Mouse (Mus musculus): Measurements from ENCODE around the gene Heyl. TPM values are rescaled to one million over a fixed set of nuclear protein-coding genes. Genes with fewer than 3 reads are reported as not detected.
A peak's percentile ranks its signal among the peaks of the same experiment; 100 is the strongest.

Gene Heyl
- polyA plus RNA-seq, 1 experiment from 2014 or later, result 31.6 TPM

DNA sequence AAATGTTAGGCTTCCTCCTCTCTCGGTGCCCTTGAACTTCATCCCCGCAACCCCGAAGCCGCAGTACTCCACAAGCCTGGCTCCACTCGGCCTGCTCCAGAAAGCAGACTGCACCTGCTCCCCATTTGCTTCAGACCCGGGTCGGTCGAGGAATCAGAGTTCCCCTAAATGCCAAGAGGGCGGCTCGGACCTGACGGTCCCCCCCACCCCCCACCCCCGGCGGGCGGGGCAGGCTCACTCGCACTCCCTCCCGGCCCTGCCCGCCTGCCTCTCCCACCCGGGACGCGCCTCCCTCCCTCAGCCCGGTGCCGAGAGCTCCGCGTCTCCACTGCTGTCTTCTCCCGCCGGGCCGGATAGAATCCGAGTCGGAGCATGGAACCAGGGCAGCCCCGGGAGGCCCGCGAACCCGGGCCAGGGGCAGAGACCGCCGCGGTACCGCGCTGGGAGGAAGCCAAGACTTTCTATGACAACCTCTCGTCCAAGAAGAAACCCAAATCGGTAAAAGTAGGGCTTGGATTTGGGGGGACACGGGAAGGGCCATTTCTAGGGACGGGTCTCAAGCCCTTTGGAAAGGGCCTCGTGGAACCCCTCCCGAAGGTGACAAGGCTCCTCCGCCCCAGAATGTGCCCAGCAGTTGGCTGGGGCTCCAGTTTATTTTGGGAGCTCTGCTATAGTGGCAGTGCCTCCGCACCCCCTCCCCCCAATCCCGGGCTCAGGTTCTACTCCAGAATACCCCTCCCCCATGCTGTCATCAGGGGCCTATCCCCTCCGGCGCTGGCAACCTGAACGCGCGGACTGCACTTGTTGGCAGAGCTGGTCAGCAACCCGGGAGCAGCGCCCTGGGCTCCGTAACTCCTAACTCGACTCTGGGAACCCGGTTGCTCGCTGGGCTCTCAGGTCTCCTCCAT is 31.9 kb upstream of the Heyl start, which contains the start of gene Nt5c1a:
Nt5c1a (plus strand) TSS at position 319 of the 908 bp plus-strand sequence.
- peak; percentile 44; the same call in 1 of the 2 replicates for ATAC-seq (replicated peaks; ENCODE audit: low FRiP score, low read depth)
- TF ChIP-seq CTCF (IDR thresholded peaks at IDR 0.05; ENCODE audit: low read depth), result no peak
- peak within 1 kb of the TSS; percentile 33 for H3K4me3 ChIP-seq (replicated peaks; ENCODE audit: low read depth, low read length)
- H3K9ac ChIP-seq (ENCODE audit: low read depth, low read length), result peak within 1 kb of the TSS; percentile 49
- no peak for DNase-seq (ENCODE audit: low spot score)
- no peaks in the 10 kb centered on the region for H3K9me3 ChIP-seq (replicated peaks; ENCODE audit: low read length)
- H3K4me2 ChIP-seq (ENCODE audit: low read length), result peak within 1 kb of the TSS; percentile 69
- H3K4me1 ChIP-seq (replicated peaks; ENCODE audit: insufficient read depth, low read length), result peaks cover 12% of the 10 kb centered on the region; the same call in 1 of the 2 replicates
- H3K27me3 ChIP-seq (ENCODE audit: insufficient read depth, low read length), result 0 out of 2 replicates have a peak, but pooled peaks cover 7% of the 10 kb centered on the region
- 1% methylated on average over 58 of the region's 58 CpGs for WGBS
- H3K27ac ChIP-seq, result no peak within 1 kb of the TSS
- H3K36me3 ChIP-seq (ENCODE audit: insufficient read depth, low read length), result no peaks in the 10 kb centered on the region

DNA sequence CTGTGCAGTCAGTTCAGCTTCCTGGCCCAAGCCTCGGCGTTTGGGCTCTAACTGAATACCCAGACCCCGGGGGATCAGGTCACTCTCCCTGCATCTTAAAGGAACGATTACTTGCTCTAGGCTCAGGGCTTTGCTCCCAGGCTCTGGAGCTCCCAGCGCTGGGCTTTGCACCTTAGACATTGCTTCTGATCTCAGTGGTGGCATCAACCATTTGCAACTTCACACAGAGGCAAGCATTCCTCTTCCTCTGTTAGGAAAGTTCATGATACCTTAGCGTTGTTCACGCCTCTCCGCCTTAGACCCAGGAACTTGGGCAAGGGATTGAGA is 31.3 kb upstream of the Heyl start:
- no peak for DNase-seq (ENCODE audit: low spot score)
- 0 out of 2 replicates have a peak overlapping the region, but pooled peaks have one; percentile 49 for H3K9ac ChIP-seq (ENCODE audit: low read depth, low read length)
- ATAC-seq (replicated peaks; ENCODE audit: low FRiP score, low read depth), result no peak
- no peak for TF ChIP-seq CTCF (IDR thresholded peaks at IDR 0.05; ENCODE audit: low read depth)
- 0 out of 2 replicates have a peak, but pooled peaks cover 7% of the 10 kb centered on the region for H3K27me3 ChIP-seq (ENCODE audit: insufficient read depth, low read length)
- H3K4me3 ChIP-seq (replicated peaks; ENCODE audit: low read depth, low read length), result peak overlapping the region; percentile 33; the same call in 1 of the 2 replicates
- H3K27ac ChIP-seq, result no peak overlapping the region
- H3K36me3 ChIP-seq (ENCODE audit: insufficient read depth, low read length), result no peaks in the 10 kb centered on the region
- H3K9me3 ChIP-seq (replicated peaks; ENCODE audit: low read length), result no peaks in the 10 kb centered on the region
- H3K4me2 ChIP-seq (ENCODE audit: low read length), result peak overlapping the region; percentile 69
- H3K4me1 ChIP-seq (replicated peaks; ENCODE audit: insufficient read depth, low read length), result peaks cover 12% of the 10 kb centered on the region; the same call in 1 of the 2 replicates
- 17% methylated on average over 8 of the region's 8 CpGs for WGBS

DNA sequence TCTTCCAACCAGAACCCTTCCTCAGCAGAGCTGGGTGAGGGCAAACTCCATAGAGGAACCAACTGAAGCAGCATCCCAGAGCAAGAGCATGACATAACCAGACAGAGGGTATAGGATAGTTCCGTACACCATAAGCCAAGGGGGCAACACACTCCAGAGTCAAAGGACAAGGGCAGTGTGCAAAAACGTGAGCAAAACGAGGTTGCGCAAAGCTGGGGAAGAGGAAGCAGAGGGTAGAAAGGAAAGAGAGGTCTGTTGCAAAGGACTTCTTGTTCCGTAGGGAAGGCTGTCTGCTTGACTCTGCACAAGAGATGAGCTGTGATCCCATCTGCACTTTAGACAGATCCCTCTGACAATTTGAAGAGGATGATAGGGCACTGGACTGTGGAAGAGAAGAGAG is 26.0 kb upstream of the Heyl start:
- Histone ChIP-seq H3K9me3 (replicated peaks; ENCODE audit: low read length) (no peaks in the 10 kb centered on the region), H3K27ac (no peak overlapping the region), H3K4me1 (replicated peaks; ENCODE audit: insufficient read depth, low read length) (no peaks in the 10 kb centered on the region), H3K4me2 (ENCODE audit: low read length) (no peak overlapping the region), H3K9ac (ENCODE audit: low read depth, low read length) (no peak overlapping the region), H3K4me3 (replicated peaks; ENCODE audit: low read depth, low read length) (no peak overlapping the region), H3K36me3 (ENCODE audit: insufficient read depth, low read length) (no peaks in the 10 kb centered on the region), H3K27me3 (ENCODE audit: insufficient read depth, low read length) (no peaks in the 10 kb centered on the region)
- DNase-seq (ENCODE audit: low spot score) (no peak), ATAC-seq (replicated peaks; ENCODE audit: low FRiP score, low read depth) (no peak)
- 80% methylated on average over 5 of the region's 5 CpGs for WGBS
- TF ChIP-seq CTCF (IDR thresholded peaks at IDR 0.05; ENCODE audit: low read depth), result no peak

DNA sequence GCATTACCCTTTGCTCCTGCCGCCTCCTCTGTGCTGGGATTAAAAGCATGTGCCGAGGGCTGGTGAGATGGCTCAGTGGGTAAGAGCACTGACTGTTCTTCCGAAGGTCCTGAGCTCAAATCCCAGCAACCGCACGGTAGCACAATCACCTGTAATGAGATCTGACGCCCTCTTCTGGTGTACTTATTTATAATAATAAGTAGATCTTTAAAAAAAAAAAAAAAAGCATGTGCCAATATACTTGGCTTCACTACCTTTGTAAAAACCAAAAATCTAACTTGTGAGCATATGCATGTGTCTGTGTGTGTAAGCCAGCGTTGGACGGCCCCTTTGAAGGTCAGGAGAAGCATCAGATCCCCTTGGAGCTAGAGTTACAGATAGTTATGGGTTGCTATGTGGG is 22.4 kb upstream of the Heyl start:
- DNase-seq (ENCODE audit: low spot score) (no peak), ATAC-seq (replicated peaks; ENCODE audit: low FRiP score, low read depth) (no peak)
- Histone ChIP-seq H3K4me3 (replicated peaks; ENCODE audit: low read depth, low read length) (no peak overlapping the region), H3K9ac (ENCODE audit: low read depth, low read length) (no peak overlapping the region), H3K4me1 (replicated peaks; ENCODE audit: insufficient read depth, low read length) (no peaks in the 10 kb centered on the region), H3K9me3 (replicated peaks; ENCODE audit: low read length) (no peaks in the 10 kb centered on the region), H3K36me3 (ENCODE audit: insufficient read depth, low read length) (no peaks in the 10 kb centered on the region), H3K27me3 (ENCODE audit: insufficient read depth, low read length) (no peaks in the 10 kb centered on the region), H3K27ac (no peak overlapping the region), H3K4me2 (ENCODE audit: low read length) (no peak overlapping the region)
- 64% methylated on average over 8 of the region's 8 CpGs for WGBS
- no peak for TF ChIP-seq CTCF (IDR thresholded peaks at IDR 0.05; ENCODE audit: low read depth)

DNA sequence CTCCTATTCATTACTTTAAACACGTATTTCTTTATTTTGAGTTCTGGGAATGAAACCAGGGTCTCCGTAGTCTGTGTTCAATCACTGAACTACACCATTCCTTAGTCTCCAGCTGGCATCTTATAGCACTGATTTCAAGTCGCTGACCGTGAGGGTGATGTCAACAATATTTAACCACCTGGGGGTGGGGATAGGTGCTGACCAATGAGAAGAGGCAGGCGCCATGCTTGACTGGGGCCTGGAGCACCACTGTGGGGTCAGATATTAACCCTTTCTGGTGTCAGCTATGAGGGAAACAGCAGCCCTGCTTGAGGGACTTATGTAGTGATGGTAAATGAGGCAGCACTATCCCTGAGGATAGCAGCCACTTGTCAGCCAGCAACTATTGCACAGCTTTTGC is 21.9 kb upstream of the Heyl start:
- WGBS, result 40% methylated on average over 5 of the region's 5 CpGs
- DNase-seq (ENCODE audit: low spot score), result no peak
- Histone ChIP-seq H3K9me3 (replicated peaks; ENCODE audit: low read length) (no peaks in the 10 kb centered on the region), H3K4me1 (replicated peaks; ENCODE audit: insufficient read depth, low read length) (no peaks in the 10 kb centered on the region), H3K36me3 (ENCODE audit: insufficient read depth, low read length) (no peaks in the 10 kb centered on the region), H3K9ac (ENCODE audit: low read depth, low read length) (no peak overlapping the region), H3K27me3 (ENCODE audit: insufficient read depth, low read length) (no peaks in the 10 kb centered on the region), H3K27ac (no peak overlapping the region), H3K4me2 (ENCODE audit: low read length) (no peak overlapping the region), H3K4me3 (replicated peaks; ENCODE audit: low read depth, low read length) (no peak overlapping the region)
- ATAC-seq (replicated peaks; ENCODE audit: low FRiP score, low read depth), result peak; percentile 71
- no peak for TF ChIP-seq CTCF (IDR thresholded peaks at IDR 0.05; ENCODE audit: low read depth)

DNA sequence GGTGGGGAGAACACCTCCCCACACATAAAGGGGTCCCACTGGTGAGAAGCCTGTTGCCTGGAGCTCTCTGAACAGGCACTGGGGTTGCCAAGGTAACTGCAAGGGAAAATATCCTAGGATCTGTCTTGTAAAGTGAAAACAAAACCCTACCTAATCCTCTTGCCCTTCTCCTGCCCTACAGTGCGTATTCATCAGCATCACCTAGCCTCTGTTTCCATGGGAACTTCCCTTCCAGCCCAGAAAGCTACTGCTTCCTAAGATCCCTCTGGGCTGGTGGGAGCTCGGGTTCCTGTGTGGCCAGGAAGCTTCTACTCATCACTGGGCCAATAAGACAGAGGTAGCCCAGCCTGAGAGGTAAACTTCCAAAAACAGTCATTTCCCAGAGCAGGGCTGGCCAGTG is 21.0 kb upstream of the Heyl start:
- Histone ChIP-seq H3K9ac (ENCODE audit: low read depth, low read length) (no peak overlapping the region), H3K4me3 (replicated peaks; ENCODE audit: low read depth, low read length) (no peak overlapping the region), H3K4me1 (replicated peaks; ENCODE audit: insufficient read depth, low read length) (no peaks in the 10 kb centered on the region), H3K4me2 (ENCODE audit: low read length) (no peak overlapping the region), H3K9me3 (replicated peaks; ENCODE audit: low read length) (no peaks in the 10 kb centered on the region), H3K36me3 (ENCODE audit: insufficient read depth, low read length) (no peaks in the 10 kb centered on the region), H3K27ac (no peak overlapping the region), H3K27me3 (ENCODE audit: insufficient read depth, low read length) (no peaks in the 10 kb centered on the region)
- ATAC-seq (replicated peaks; ENCODE audit: low FRiP score, low read depth) (no peak), DNase-seq (ENCODE audit: low spot score) (no peak)
- TF ChIP-seq CTCF (IDR thresholded peaks at IDR 0.05; ENCODE audit: low read depth), result no peak
- WGBS, result 57% methylated on average over 2 of the region's 2 CpGs
